ENCODE assay signal across 9 mouse cellular contexts in the genomic region with DNA sequence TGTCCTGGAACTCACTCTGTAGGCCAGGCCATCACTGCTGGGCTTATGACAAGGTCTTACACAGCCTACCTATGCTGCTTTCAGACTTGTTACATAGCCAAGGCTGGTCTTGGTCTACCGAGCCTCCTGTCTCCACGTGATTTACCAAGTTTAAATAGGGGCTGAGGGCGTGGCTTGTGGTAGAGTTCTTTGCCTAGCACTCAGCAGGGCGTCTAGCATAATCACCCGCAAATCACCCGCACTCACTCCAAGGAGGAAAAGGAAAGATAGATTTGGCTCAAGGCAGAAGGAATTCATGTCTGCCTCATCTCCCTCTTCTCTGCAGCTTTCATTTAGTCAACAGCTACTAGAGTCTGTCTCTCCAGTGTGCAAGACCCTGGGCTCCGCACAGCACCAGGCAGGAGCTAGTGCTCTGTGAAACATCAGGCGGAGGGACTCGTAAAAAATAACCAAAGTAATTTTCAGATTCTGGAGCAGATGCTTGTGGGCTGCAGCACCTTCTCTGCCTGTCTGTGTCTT. TPM values are rescaled to one million over a fixed set of nuclear protein-coding genes. Genes with fewer than 3 reads are reported as not detected.
A peak's percentile ranks its signal among the peaks of the same experiment; 100 is the strongest.
DNase-seq lines count a peak whose midpoint lies in the region; ATAC-seq lines count a peak whose summit lies in the region.
"Had no signal": no experiment of that assay in that cellular context is flagged by ENCODE, and none has a peak within 500 bp of the region (broad histone marks: within the 10 kb centered on the region; RNA-seq: fewer than 3 reads in every experiment).

No protein-coding gene starts in this region.

- H3K27me3 ChIP-seq in hindbrain, embryonic 10.5 days (ENCODE audit: insufficient read depth, poor library complexity, severe bottlenecking): no peaks in the 10 kb centered on the region
- H3K27me3 ChIP-seq in stomach, embryonic 15.5 days (replicated peaks): no peaks in the 10 kb centered on the region
- H3K27me3 ChIP-seq: Patski had no signal

- H3K36me3 ChIP-seq in hindbrain, embryonic 10.5 days: peaks cover 21% of the 10 kb centered on the region
- H3K36me3 ChIP-seq in macrophage (ENCODE audit: inconsistent target): peaks cover 3% of the 10 kb centered on the region; the same call in 1 of the 2 replicates
- no peaks in the 10 kb centered on the region for H3K36me3 ChIP-seq in stomach, embryonic 15.5 days

- H3K27ac ChIP-seq in hindbrain, embryonic 10.5 days: peak overlapping the region; percentile 100
- H3K27ac ChIP-seq in macrophage: peak overlapping the region; percentile 93
- peak overlapping the region; percentile 95; the same call in 1 of the 2 replicates for H3K27ac ChIP-seq in stomach, embryonic 15.5 days

- peak overlapping the region; percentile 77 for H3K4me3 ChIP-seq in hindbrain, embryonic 10.5 days
- peak overlapping the region; percentile 61 for H3K4me3 ChIP-seq in macrophage (ENCODE audit: inconsistent target)
- H3K4me3 ChIP-seq in stomach, embryonic 15.5 days (replicated peaks): no peak overlapping the region; the same call in 1 of the 2 replicates

- H3K9me3 ChIP-seq in hindbrain, embryonic 10.5 days: no peaks in the 10 kb centered on the region
- H3K9me3 ChIP-seq in stomach, embryonic 15.5 days: no peaks in the 10 kb centered on the region

- peaks cover 69% of the 10 kb centered on the region for H3K79me2 ChIP-seq in macrophage (ENCODE audit: inconsistent target)

- H3K4me1 ChIP-seq in hindbrain, embryonic 10.5 days (replicated peaks): peaks cover 65% of the 10 kb centered on the region
- H3K4me1 ChIP-seq in stomach, embryonic 15.5 days: peaks cover 23% of the 10 kb centered on the region

- H3K4me2 ChIP-seq in stomach, embryonic 15.5 days: peak overlapping the region; percentile 81

- WGBS in hindbrain, embryonic 10.5 days: 29% methylated on average over 9 of the region's 9 CpGs
- WGBS in macrophage (ENCODE audit: missing documents): 36% methylated on average over 9 of the region's 9 CpGs
- 26% methylated on average over 9 of the region's 9 CpGs for WGBS in stomach, embryonic 15.5 days

- no peak overlapping the region for H3K9ac ChIP-seq in stomach, embryonic 15.5 days

- peak; percentile 65 to 83 for DNase-seq in frontal cortex, postnatal 36 days (ENCODE audit: low spot score in 2 of 2)
- DNase-seq in frontal cortex, postnatal 14 days (ENCODE audit: low spot score in 2 of 2): no peak
- DNase-seq in B cell, adult 2 months: peak; percentile 78 to 83
- DNase-seq in embryo, embryonic 10 days (ENCODE audit: low spot score): peak; percentile 80
- no peak for DNase-seq in hindbrain, embryonic 10.5 days (ENCODE audit: low spot score)

- ATAC-seq in stomach, embryonic 15.5 days (ENCODE audit: insufficient read depth, low FRiP score, low read depth): no peak
- no peak for ATAC-seq in activated CD4-positive, CD25-positive, alpha-beta regulatory T cell, adult 4 months
- ATAC-seq: Patski had no signal

RNA-seq across cellular contexts. Expression of a gene that starts 1.5 kb away (rescaled TPM):
- 75.0 and 83.5 TPM in 2 replicates for polyA plus RNA-seq in hindbrain, embryonic 10.5 days (2016; fragmentation: Nextera tagmentation; extraction: Ambion mirVana)
- total RNA-seq in macrophage (2018; cell fraction: chromatin; rRNA removed): 100 to 1,000 TPM; 115 to 354 (median 220) TPM
- total RNA-seq in macrophage (2018; cell fraction: cytosol; rRNA removed): 100 to 1,000 TPM; 154 to 259 (median 208) TPM
- 100 to 1,000 TPM; 160 to 320 (median 230) TPM for total RNA-seq in macrophage (2018; cell fraction: nucleus; rRNA removed)
- 189 to 264 TPM (median 249 TPM) in 3 replicates for polyA plus RNA-seq in macrophage (2018)
- 30.9 and 33.2 TPM in 2 replicates for polyA plus RNA-seq in stomach, embryonic 15.5 days (2015; fragmentation: Nextera tagmentation; extraction: Ambion mirVana)
- 10 to 100 TPM in 1 of 2 experiments, 1 to 10 TPM in 1; 7.5 to 12.8 TPM for polyA plus RNA-seq in activated CD4-positive, CD25-positive, alpha-beta regulatory T cell, adult 4 months (2017; shearing (Covaris generic))

Comparison
In these comparisons a context has a peak if more than half of its experiments do, and no peak if none do; other contexts are left out.
1. DNase-seq: peak in frontal cortex, postnatal 36 days (2 of 2), B cell, adult 2 months (2 of 2) and embryo, embryonic 10 days (single experiment); none in frontal cortex, postnatal 14 days (0 of 2) and hindbrain, embryonic 10.5 days (single experiment).
2. Peak in every context shown above with its lines, with median percentiles within 50 percentile points of each other: H3K27ac ChIP-seq.